Mouse (Mus musculus): Measurements from ENCODE around the gene Lrch1.

- TF ChIP-seq MAX (IDR thresholded peaks at IDR 0.05; ENCODE audit: low read depth) = no peak
- TF ChIP-seq CEBPB (IDR thresholded peaks at IDR 0.05; ENCODE audit: insufficient read depth, poor library complexity, severe bottlenecking) = no peak
- peak; percentile 62 for TF ChIP-seq POLR2AphosphoS2 (IDR thresholded peaks at IDR 0.05; ENCODE audit: insufficient read length, low read depth)
- TF ChIP-seq POLR2A (IDR thresholded peaks at IDR 0.05; ENCODE audit: insufficient read length, low read depth) = no peak
- TF ChIP-seq MYOD1 (IDR thresholded peaks at IDR 0.05; ENCODE audit: control insufficient read depth in 1 of 3, insufficient read length in 2 of 3, low read depth in 2 of 3) = no peak
- no peak for TF ChIP-seq TCF3 (IDR thresholded peaks at IDR 0.05; ENCODE audit: insufficient read length, low read depth)
- TF ChIP-seq USF1 (IDR thresholded peaks at IDR 0.05; ENCODE audit: low read depth) = no peak
- no peak for TF ChIP-seq TCF12 (IDR thresholded peaks at IDR 0.05; ENCODE audit: insufficient read depth, poor library complexity, severe bottlenecking)
- no peak for TF ChIP-seq E2F4 (IDR thresholded peaks at IDR 0.05; ENCODE audit: insufficient read depth)
- no peak for TF ChIP-seq MYOG (IDR thresholded peaks at IDR 0.05; ENCODE audit: control insufficient read depth in 1 of 3, insufficient read depth in 1 of 3, insufficient read length in 2 of 3, low read depth in 2 of 3)
- no peak for TF ChIP-seq SRF (IDR thresholded peaks at IDR 0.05; ENCODE audit: control insufficient read depth, insufficient read length, low read depth)
Measured at GRCm38 (mm10) chr14:74946321-74946750, 1.3 kb downstream of the Lrch1 start.
